Mouse (Mus musculus): Measurements from ENCODE around the gene Iffo1.

GRCm38 (mm10) chr6:125149569-125149950, 4.5 kb downstream of the Iffo1 start:
- TF ChIP-seq CTCF (conservative IDR thresholded peaks at IDR 0.05; ENCODE audit: insufficient read depth, insufficient read length, low read depth, low read length) (no peak), POLR2A (IDR thresholded peaks at IDR 0.05; ENCODE audit: low read depth, low read length) (no peak)

Data from kidney, adult 2 months (tissue).